Mouse (Mus musculus): ENCODE results near the gene Micall2.

GRCm38 (mm10) chr5:139688356-139688755 lies 47.8 kb downstream of the Micall2 start:
- TF ChIP-seq CTCF (IDR thresholded peaks at IDR 0.05; ENCODE audit: low read depth, low read length) (no peak), POLR2A (IDR thresholded peaks at IDR 0.05; ENCODE audit: borderline replicate concordance, low read depth, low read length) (no peak)
